Comparison of ENCODE assay signal across 9 mouse cellular contexts in genomic region chr8:83739711-83740468, GRCm38 (mm10). TPM values are rescaled to one million over a fixed set of nuclear protein-coding genes. Genes with fewer than 3 reads are reported as not detected.
A peak's percentile ranks its signal among the peaks of the same experiment; 100 is the strongest.
DNase-seq lines count a peak whose midpoint lies in the region; ATAC-seq lines count a peak whose summit lies in the region.
"Had no signal": no experiment of that assay in that cellular context is flagged by ENCODE, and none has a peak within 500 bp of the region (broad histone marks: within the 10 kb centered on the region; RNA-seq: fewer than 3 reads in every experiment).

No protein-coding gene starts in this region.

- peaks cover 9% of the 10 kb centered on the region; the same call in 1 of the 2 replicates for H3K9me3 ChIP-seq in forebrain, embryonic 10.5 days
- H3K9me3 ChIP-seq in forebrain, embryonic 11.5 days (ENCODE audit: control insufficient read depth, low read length), result no peaks in the 10 kb centered on the region; the same call in 1 of the 2 replicates
- no peaks in the 10 kb centered on the region for H3K9me3 ChIP-seq in hindbrain, embryonic 15.5 days

- H3K27me3 ChIP-seq in forebrain, embryonic 10.5 days (ENCODE audit: poor library complexity, severe bottlenecking), result peaks cover 55% of the 10 kb centered on the region
- H3K27me3 ChIP-seq in forebrain, embryonic 11.5 days (ENCODE audit: control insufficient read depth, insufficient read depth, low read length), result peaks cover 23% of the 10 kb centered on the region
- peaks cover 32% of the 10 kb centered on the region for H3K27me3 ChIP-seq in hindbrain, embryonic 15.5 days
- H3K27me3 ChIP-seq: Patski had no signal

- peak overlapping the region; percentile 44; the same call in 1 of the 2 replicates for H3K27ac ChIP-seq in forebrain, embryonic 10.5 days
- no peak overlapping the region for H3K27ac ChIP-seq in forebrain, embryonic 11.5 days (ENCODE audit: low read depth, low read length)
- H3K27ac ChIP-seq in hindbrain, embryonic 15.5 days (replicated peaks), result no peak overlapping the region

- no peak overlapping the region for H3K9ac ChIP-seq in forebrain, embryonic 11.5 days (ENCODE audit: low read length)
- H3K9ac ChIP-seq in hindbrain, embryonic 15.5 days, result no peak overlapping the region

- H3K36me3 ChIP-seq in forebrain, embryonic 10.5 days (replicated peaks), result no peaks in the 10 kb centered on the region
- H3K36me3 ChIP-seq in forebrain, embryonic 11.5 days (ENCODE audit: control insufficient read depth, insufficient read depth, low read length), result no peaks in the 10 kb centered on the region
- H3K36me3 ChIP-seq in hindbrain, embryonic 15.5 days, result no peaks in the 10 kb centered on the region

- WGBS in forebrain, embryonic 10.5 days, result 54% methylated on average over 8 of the region's 8 CpGs
- 52% methylated on average over 8 of the region's 8 CpGs for WGBS in forebrain, embryonic 11.5 days
- 40% methylated on average over 8 of the region's 8 CpGs for WGBS in hindbrain, embryonic 15.5 days

- no peak for DNase-seq in forebrain, embryonic 10.5 days (ENCODE audit: extremely low spot score, low spot score)
- DNase-seq in forebrain, embryonic 11.5 days (ENCODE audit: low spot score), result no peak
- peak; percentile 91 for DNase-seq in ZHBTc4 (ENCODE audit: low read depth, low spot score)
- DNase-seq in lung, postnatal 25 days (ENCODE audit: low spot score), result peak; percentile 76
- DNase-seq in spleen, postnatal 36 days (ENCODE audit: low spot score in 2 of 2), result peak; percentile 71 to 73
- no peak for DNase-seq in right cerebral cortex, postnatal 10 days (ENCODE audit: low spot score in 2 of 2)
- DNase-seq in left cerebral cortex, adult 11 months (ENCODE audit: low spot score), result no peak

- no peak overlapping the region for H3K4me2 ChIP-seq in forebrain, embryonic 11.5 days (ENCODE audit: low read depth, low read length, severe bottlenecking)
- H3K4me2 ChIP-seq in hindbrain, embryonic 15.5 days, result peak overlapping the region; percentile 81

- peaks cover 35% of the 10 kb centered on the region for H3K4me1 ChIP-seq in forebrain, embryonic 10.5 days
- H3K4me1 ChIP-seq in forebrain, embryonic 11.5 days (replicated peaks; ENCODE audit: control insufficient read depth, insufficient read depth, low read length), result 0 out of 2 replicates have a peak, but pooled peaks cover 4% of the 10 kb centered on the region
- H3K4me1 ChIP-seq in hindbrain, embryonic 15.5 days (replicated peaks), result peaks cover 6% of the 10 kb centered on the region

- ATAC-seq in forebrain, embryonic 11.5 days (replicated peaks; ENCODE audit: low FRiP score), result no peak
- no peak for ATAC-seq in hindbrain, embryonic 15.5 days (ENCODE audit: low FRiP score, low read depth)
- ATAC-seq: Patski had no signal

- peak overlapping the region; percentile 64; the same call in 1 of the 2 replicates for H3K4me3 ChIP-seq in forebrain, embryonic 10.5 days
- no peak overlapping the region for H3K4me3 ChIP-seq in forebrain, embryonic 11.5 days (ENCODE audit: low read depth, low read length)
- H3K4me3 ChIP-seq in hindbrain, embryonic 15.5 days, result no peak overlapping the region

RNA-seq across cellular contexts. Expression of gene Adgre5, which starts 1.2 kb away (rescaled TPM):
- 8.3 and 9.2 TPM in 2 replicates for polyA plus RNA-seq in forebrain, embryonic 10.5 days (2016; fragmentation: Nextera tagmentation; extraction: Ambion mirVana)
- 12.2 and 12.6 TPM in 2 replicates for polyA plus RNA-seq in forebrain, embryonic 11.5 days (2014; fragmentation: Nextera tagmentation; extraction: Ambion mirVana)
- polyA plus RNA-seq in hindbrain, embryonic 15.5 days (2015; fragmentation: Nextera tagmentation; extraction: Ambion mirVana), result 11.0 and 13.4 TPM in 2 replicates

RNA-seq across cellular contexts. Expression of gene Ddx39, which starts 24.9 kb away (rescaled TPM):
- 364 and 371 TPM in 2 replicates for polyA plus RNA-seq in forebrain, embryonic 10.5 days (2016; fragmentation: Nextera tagmentation; extraction: Ambion mirVana)
- polyA plus RNA-seq in forebrain, embryonic 11.5 days (2014; fragmentation: Nextera tagmentation; extraction: Ambion mirVana), result 251 and 267 TPM in 2 replicates
- polyA plus RNA-seq in hindbrain, embryonic 15.5 days (2015; fragmentation: Nextera tagmentation; extraction: Ambion mirVana), result 97.5 and 105 TPM in 2 replicates

RNA-seq across cellular contexts. Expression of gene Pkn1, which starts 40.9 kb away (rescaled TPM):
- polyA plus RNA-seq in forebrain, embryonic 10.5 days (2016; fragmentation: Nextera tagmentation; extraction: Ambion mirVana), result 29.0 and 29.3 TPM in 2 replicates
- polyA plus RNA-seq in forebrain, embryonic 11.5 days (2014; fragmentation: Nextera tagmentation; extraction: Ambion mirVana), result 28.3 and 31.6 TPM in 2 replicates
- polyA plus RNA-seq in hindbrain, embryonic 15.5 days (2015; fragmentation: Nextera tagmentation; extraction: Ambion mirVana), result 27.1 and 30.9 TPM in 2 replicates

Comparison
In these comparisons a context has a peak if more than half of its experiments do, and no peak if none do; other contexts are left out.
1. DNase-seq: peak in ZHBTc4 (single experiment), lung, postnatal 25 days (single experiment) and spleen, postnatal 36 days (2 of 2); none in forebrain, embryonic 10.5 days (single experiment), forebrain, embryonic 11.5 days (single experiment), right cerebral cortex, postnatal 10 days (0 of 2) and left cerebral cortex, adult 11 months (single experiment).